In the genomic region with DNA sequence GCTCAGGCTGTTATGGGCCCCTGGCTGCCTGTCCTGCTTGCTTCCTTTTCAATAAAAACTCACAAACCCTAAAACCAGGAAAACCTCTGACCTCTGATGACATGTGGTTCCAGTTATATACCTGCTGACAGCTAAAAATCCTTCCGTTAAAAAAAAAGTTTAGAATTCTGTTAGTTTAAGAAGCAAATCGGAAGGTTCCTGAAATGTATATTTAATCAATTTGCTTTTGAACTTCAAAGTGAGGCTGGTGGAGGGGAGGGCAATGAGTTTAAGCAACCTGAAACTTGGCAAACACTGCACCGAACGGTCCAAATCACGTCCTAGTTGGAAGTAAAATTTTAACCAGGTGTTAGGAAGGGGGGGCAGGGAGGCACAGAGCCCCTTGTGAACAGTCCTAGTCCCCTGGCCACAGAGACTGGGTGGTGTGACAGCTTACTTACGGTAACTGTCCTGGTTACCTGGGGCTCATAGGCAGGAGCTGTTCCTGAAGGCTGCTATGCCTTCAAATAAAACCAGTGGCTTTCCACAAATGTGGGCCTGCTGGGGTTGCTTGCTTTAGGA, we compare ENCODE assay signal across 10 mouse cellular contexts. TPM values are rescaled to one million over a fixed set of nuclear protein-coding genes. Genes with fewer than 3 reads are reported as not detected.
A peak's percentile ranks its signal among the peaks of the same experiment; 100 is the strongest.
DNase-seq lines count a peak whose midpoint lies in the region; ATAC-seq and TF ChIP-seq lines count a peak whose summit lies in the region.
"Had no signal": no experiment of that assay in that cellular context is flagged by ENCODE, and none has a peak within 500 bp of the region (broad histone marks: within the 10 kb centered on the region; RNA-seq: fewer than 3 reads in every experiment).

No protein-coding gene starts in this region.

- 41% methylated on average over 6 of the region's 6 CpGs for WGBS in heart, embryonic 11.5 days (ENCODE audit: insufficient replicate concordance)
- 42% methylated on average over 6 of the region's 6 CpGs for WGBS in hindbrain, embryonic 14.5 days
- WGBS in limb, embryonic 15.5 days, result 20% methylated on average over 6 of the region's 6 CpGs

- ATAC-seq in heart, embryonic 11.5 days (replicated peaks; ENCODE audit: insufficient number of reproducible peaks, low FRiP score, low TSS enrichment), result no peak
- no peak for ATAC-seq in hindbrain, embryonic 14.5 days (ENCODE audit: low FRiP score)
- no peak for ATAC-seq in limb, embryonic 15.5 days (ENCODE audit: insufficient number of reproducible peaks, low FRiP score, low TSS enrichment, low read depth)
- ATAC-seq: activated CD4-positive, CD25-positive, alpha-beta regulatory T cell, adult 4 months had no signal

- peak overlapping the region; percentile 18; the same call in 1 of the 2 replicates for H3K9ac ChIP-seq in heart, embryonic 11.5 days (ENCODE audit: low read depth, low read length)
- no peak overlapping the region for H3K9ac ChIP-seq in hindbrain, embryonic 14.5 days
- H3K9ac ChIP-seq in limb, embryonic 15.5 days, result no peak overlapping the region

- H3K9me3 ChIP-seq in heart, embryonic 11.5 days (replicated peaks; ENCODE audit: control insufficient read depth, low read length), result no peaks in the 10 kb centered on the region
- no peaks in the 10 kb centered on the region for H3K9me3 ChIP-seq in E14TG2a.4 (ENCODE audit: low read length)
- H3K9me3 ChIP-seq in hindbrain, embryonic 14.5 days (ENCODE audit: control insufficient read depth, low read length), result no peaks in the 10 kb centered on the region
- H3K9me3 ChIP-seq in limb, embryonic 15.5 days, result no peaks in the 10 kb centered on the region

- H3K4me1 ChIP-seq in heart, embryonic 11.5 days (ENCODE audit: control insufficient read depth, insufficient read depth, low read length), result peaks cover 90% of the 10 kb centered on the region
- H3K4me1 ChIP-seq in E14TG2a.4 (replicated peaks; ENCODE audit: low read depth, low read length), result peaks cover 93% of the 10 kb centered on the region
- peaks cover 65% of the 10 kb centered on the region for H3K4me1 ChIP-seq in hindbrain, embryonic 14.5 days (replicated peaks; ENCODE audit: control insufficient read depth, insufficient read depth, low read length)
- peaks cover 90% of the 10 kb centered on the region for H3K4me1 ChIP-seq in limb, embryonic 15.5 days

- DNase-seq in heart, postnatal 36 days, result no peak
- DNase-seq in hindbrain, embryonic 14.5 days (ENCODE audit: low spot score), result no peak
- no peak for DNase-seq in urinary bladder, adult 18-20 months (ENCODE audit: low spot score in 2 of 2)
- DNase-seq in left cerebral cortex, adult 11 months (ENCODE audit: low spot score), result no peak
- DNase-seq in right cerebral cortex, postnatal 14 days, result no peak
- DNase-seq: B cell, adult 2 months had no signal

- TF ChIP-seq CTCF in E14TG2a.4 (conservative IDR thresholded peaks at IDR 0.05; ENCODE audit: low read length), result no peak

- no peak overlapping the region for H3K4me2 ChIP-seq in heart, embryonic 11.5 days
- H3K4me2 ChIP-seq in hindbrain, embryonic 14.5 days (replicated peaks), result no peak overlapping the region
- no peak overlapping the region for H3K4me2 ChIP-seq in limb, embryonic 15.5 days

- H3K27me3 ChIP-seq in heart, embryonic 11.5 days (ENCODE audit: control insufficient read depth, insufficient read depth, low read length), result no peaks in the 10 kb centered on the region
- peaks cover 14% of the 10 kb centered on the region; the same call in 1 of the 2 replicates for H3K27me3 ChIP-seq in E14TG2a.4 (ENCODE audit: insufficient read depth, low read length)
- H3K27me3 ChIP-seq in hindbrain, embryonic 14.5 days (ENCODE audit: control insufficient read depth, insufficient read depth, low read length), result 0 out of 2 replicates have a peak, but pooled peaks cover 5% of the 10 kb centered on the region
- H3K27me3 ChIP-seq in limb, embryonic 15.5 days, result no peaks in the 10 kb centered on the region

- no peak overlapping the region for H3K4me3 ChIP-seq in heart, embryonic 11.5 days (ENCODE audit: low read depth, low read length)
- H3K4me3 ChIP-seq in E14TG2a.4 (replicated peaks; ENCODE audit: low read length), result peak overlapping the region; percentile 17
- no peak overlapping the region for H3K4me3 ChIP-seq in hindbrain, embryonic 14.5 days (replicated peaks; ENCODE audit: low read length)
- H3K4me3 ChIP-seq in limb, embryonic 15.5 days, result no peak overlapping the region

- peak overlapping the region; percentile 16; the same call in 1 of the 2 replicates for H3K27ac ChIP-seq in heart, embryonic 11.5 days (ENCODE audit: low read depth, low read length)
- H3K27ac ChIP-seq in hindbrain, embryonic 14.5 days, result 0 out of 2 replicates have a peak overlapping the region, but pooled peaks have one; percentile 35
- H3K27ac ChIP-seq in limb, embryonic 15.5 days, result peak overlapping the region; percentile 5; the same call in 1 of the 2 replicates

- intact Hi-C loops in heart, postnatal 36 days (cut with DNase I), result no loop called here

- 0 out of 2 replicates have a peak, but pooled peaks cover 3% of the 10 kb centered on the region for H3K36me3 ChIP-seq in heart, embryonic 11.5 days (ENCODE audit: control insufficient read depth, insufficient read depth, low read length)
- peaks cover 23% of the 10 kb centered on the region for H3K36me3 ChIP-seq in E14TG2a.4 (ENCODE audit: insufficient read depth, low read length)
- H3K36me3 ChIP-seq in hindbrain, embryonic 14.5 days (replicated peaks; ENCODE audit: control insufficient read depth, insufficient read depth), result no peaks in the 10 kb centered on the region
- H3K36me3 ChIP-seq in limb, embryonic 15.5 days, result 0 out of 2 replicates have a peak, but pooled peaks cover 5% of the 10 kb centered on the region

RNA-seq across cellular contexts. Expression of a gene that starts 41.1 kb away (rescaled TPM):
- 9.2 and 11.1 TPM in 2 replicates for polyA plus RNA-seq in heart, embryonic 11.5 days (2014; fragmentation: Nextera tagmentation; extraction: Ambion mirVana)
- 10 to 100 TPM; 24.2 to 40.9 TPM for total RNA-seq in heart, postnatal 36 days (2021)
- 8.7 and 9.9 TPM in 2 replicates for polyA plus RNA-seq in hindbrain, embryonic 14.5 days (2014; fragmentation: Nextera tagmentation; extraction: Ambion mirVana)
- polyA plus RNA-seq in limb, embryonic 15.5 days (2015; fragmentation: Nextera tagmentation; extraction: Ambion mirVana), result 6.8 and 9.6 TPM in 2 replicates
- polyA plus RNA-seq: activated CD4-positive, CD25-positive, alpha-beta regulatory T cell, adult 4 months had no signal
